Mouse (Mus musculus) granulocyte monocyte progenitor cell, adult 5-6 weeks (primary cell): Measurements from ENCODE around the gene Chaf1a. TPM values are rescaled to one million over a fixed set of nuclear protein-coding genes. Genes with fewer than 3 reads are reported as not detected.

Experiments used
- ATAC-seq: replicated peaks from 2 replicates; pipeline ENCODE4 v1.8.0; 2016; ENCODE audit warnings: mild to moderate bottlenecking, moderate TSS enrichment, inconsistent platforms; ENCODE audit not compliant: poor library complexity, severe bottlenecking
- total RNA-seq, 2 experiments: library from RNA; stranded (forward) in 1 of 2; stranded (reverse) in 1 of 2; fragments of 200-712, 200-1000 nt in 1 of 2; fragments of >200 nt in 1 of 2; fragmentation: Nextera tagmentation in 1 of 2; gene quantifications; 2 replicates each; pipeline ENCODE4 v1.2.3; 2014 to 2017

The Chaf1a gene
- total RNA-seq, 2 experiments from 2014 or later: 36.0 to 39.4 TPM

GRCm38 (mm10) chr17:56110571-56110970 lies 70.3 kb downstream of the Chaf1a start:
- no peak for ATAC-seq

DNA sequence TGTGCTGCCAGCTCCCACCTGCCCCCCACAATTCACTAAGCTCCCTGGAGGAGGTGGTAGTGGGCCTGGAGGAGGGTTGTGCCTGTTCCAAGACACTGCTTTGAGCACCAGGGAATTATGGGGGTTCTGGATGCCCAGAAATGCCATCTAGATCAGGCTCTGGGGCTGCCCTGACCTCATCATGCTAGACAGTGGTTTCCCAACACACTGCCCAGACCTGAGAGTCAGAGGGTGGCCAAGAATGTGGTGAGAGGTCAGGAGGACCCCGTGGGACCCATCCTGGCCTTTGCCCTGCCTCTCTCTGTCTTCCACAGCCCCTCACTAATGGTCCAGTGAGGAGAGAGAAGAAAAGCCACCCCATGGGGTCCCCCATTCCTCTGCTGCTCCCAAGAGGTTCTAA lies 70.8 kb downstream of the Chaf1a start:
- ATAC-seq: no peak

- ATAC-seq: peak; percentile 77
Observed at GRCm38 (mm10) chr17:56111864-56112263, 71.6 kb downstream of the Chaf1a start.

DNA sequence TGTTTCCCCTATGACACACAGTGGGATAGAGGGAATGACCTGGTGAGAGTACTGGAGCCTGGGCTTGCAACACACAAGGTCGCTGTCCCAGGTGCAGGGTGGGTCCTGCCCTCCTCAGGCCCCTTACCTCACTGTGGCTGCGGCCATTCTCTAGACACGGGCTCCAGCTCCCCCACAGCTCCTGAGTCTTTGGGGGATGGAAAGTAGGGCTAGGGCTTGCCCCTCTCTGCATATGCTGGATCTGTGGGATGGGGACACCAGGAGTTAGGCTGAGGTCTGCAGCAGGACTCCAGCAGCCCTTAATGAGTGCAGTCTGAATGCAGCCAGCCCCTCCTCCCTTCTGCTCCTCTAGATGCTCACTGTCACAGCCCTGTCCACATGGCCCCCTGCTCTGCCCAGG lies 72.5 kb downstream of the Chaf1a start:
- no peak for ATAC-seq

DNA sequence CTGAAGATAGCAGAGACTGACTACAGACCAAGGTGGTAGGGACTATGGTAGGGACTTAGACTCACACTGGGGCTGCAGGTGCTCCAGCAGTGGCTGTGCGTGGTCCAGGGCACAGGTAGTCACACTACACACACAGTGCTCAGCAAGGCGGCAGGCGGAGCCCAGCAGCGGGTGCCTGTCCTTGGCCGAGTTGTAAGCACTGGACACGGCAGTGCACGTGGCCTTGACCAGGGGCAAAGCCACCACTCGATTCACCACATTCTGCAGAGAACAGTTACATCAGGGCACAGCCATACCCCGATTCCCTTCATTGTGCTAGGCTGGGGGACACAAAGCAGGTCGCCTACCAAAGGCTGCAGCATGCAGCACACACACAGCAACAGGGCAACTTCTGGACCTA lies 76.0 kb downstream of the Chaf1a start:
- no peak for ATAC-seq

DNA sequence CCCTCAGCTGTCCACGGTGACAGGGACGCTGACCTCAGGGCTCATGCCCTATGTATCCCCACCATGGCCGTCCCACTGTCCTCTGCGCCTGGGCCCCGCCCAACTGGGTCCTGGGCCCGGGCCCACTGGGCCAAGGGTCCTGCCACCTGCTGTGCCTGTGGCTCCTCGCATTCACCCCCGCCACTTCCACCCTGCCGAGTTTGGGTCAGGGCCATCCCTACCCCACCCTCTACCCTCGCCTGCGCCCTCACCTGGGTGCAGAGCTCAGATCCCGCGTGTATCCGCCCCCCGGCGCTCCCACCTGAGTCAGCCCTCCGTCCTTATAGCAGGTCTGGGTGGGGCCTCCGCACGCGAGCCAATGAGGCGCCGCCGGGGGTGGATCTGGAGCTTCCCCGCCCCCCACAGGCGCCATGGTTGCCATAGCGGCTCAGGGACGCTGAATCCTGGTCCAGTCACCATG lies 77.0 kb downstream of the Chaf1a start, which contains the start of gene Plin5:
Plin5 (minus strand) TSS at position 346 of the 460 bp plus-strand sequence.
- ATAC-seq: peak; percentile 62

GRCm38 (mm10) chr17:56119431-56119830 lies 79.2 kb downstream of the Chaf1a start:
- ATAC-seq: 0 out of 2 replicates have a peak, but pooled peaks have one; percentile 4

DNA sequence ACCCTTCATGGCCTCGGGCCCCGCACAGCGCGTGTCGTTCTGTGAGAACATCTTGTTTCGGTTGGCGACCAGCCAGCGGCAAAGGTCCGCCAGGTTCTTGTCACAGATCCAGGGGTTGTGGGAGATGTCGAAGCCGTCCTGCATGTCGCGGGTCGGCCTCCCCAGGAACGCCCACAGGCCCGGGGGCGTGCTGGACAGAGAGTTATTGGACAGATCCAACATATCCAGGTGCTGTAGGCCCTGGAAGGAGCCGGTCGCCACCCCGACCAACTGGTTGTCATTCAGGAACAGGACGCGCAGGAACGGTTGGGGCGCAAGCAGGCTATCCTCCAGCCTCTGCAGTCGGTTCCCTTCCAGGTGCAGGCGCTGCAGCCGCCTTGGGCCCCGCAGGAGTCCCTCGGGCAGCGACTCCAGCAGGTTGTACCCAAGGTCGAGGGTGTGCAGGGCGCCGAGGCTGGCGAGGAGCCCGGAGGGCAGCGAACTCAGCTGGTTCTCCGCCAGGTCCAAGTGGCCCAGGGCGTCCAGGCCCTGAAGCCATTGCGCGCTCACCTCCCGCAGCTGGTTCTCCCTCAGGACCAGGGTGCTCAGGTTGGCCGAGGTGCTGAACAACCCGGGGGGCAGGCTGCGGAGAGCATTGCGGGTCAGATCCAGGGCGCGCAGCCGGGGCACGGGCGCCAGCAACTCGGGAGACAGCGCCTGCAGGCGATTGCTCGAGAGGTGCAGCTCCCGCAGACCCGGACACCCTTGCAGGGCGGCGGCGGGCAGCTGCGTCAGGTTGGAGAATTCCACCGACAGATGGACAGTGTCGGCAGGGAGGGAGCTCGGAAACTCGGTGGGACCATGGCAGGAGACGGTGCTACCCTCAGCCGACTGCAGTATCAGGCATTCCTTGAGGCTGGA lies 80.0 kb downstream of the Chaf1a start:
- ATAC-seq: peak; percentile 6

- ATAC-seq: 0 out of 2 replicates have a peak, but pooled peaks have one; percentile 12
Observed at GRCm38 (mm10) chr17:56121826-56122225, 81.6 kb downstream of the Chaf1a start, which contains the start of gene Lrg1. TSS of gene Lrg1 (minus strand) at chr17:56122001.

Other genes with a start within 250 kb of the Chaf1a start
- gene Zfp119a, start 161.5 kb upstream of the Chaf1a start, total RNA-seq (2014; fragmentation: Nextera tagmentation): 11.4 and 11.6 TPM in 2 replicates
- 3.5 and 5.8 TPM in 2 replicates for gene Zfp119a, start 161.5 kb upstream of the Chaf1a start, total RNA-seq (2017)
- gene Zfp959, start 148.3 kb upstream of the Chaf1a start, total RNA-seq (2014; fragmentation: Nextera tagmentation): 11.0 and 15.7 TPM in 2 replicates
- 13.2 and 15.8 TPM in 2 replicates for gene Zfp959, start 148.3 kb upstream of the Chaf1a start, total RNA-seq (2017)
- gene Zfp119b, start 90.9 kb upstream of the Chaf1a start, total RNA-seq (2014; fragmentation: Nextera tagmentation): 2.1 and 5.4 TPM in 2 replicates
- 4.8 and 6.8 TPM in 2 replicates for gene Zfp119b, start 90.9 kb upstream of the Chaf1a start, total RNA-seq (2017)
- 16.8 and 36.8 TPM in 2 replicates for gene Ebi3, start 87.8 kb upstream of the Chaf1a start, total RNA-seq (2014; fragmentation: Nextera tagmentation)
- gene Ebi3, start 87.8 kb upstream of the Chaf1a start, total RNA-seq (2017): 10.9 and 12.6 TPM in 2 replicates
- 15.1 and 15.4 TPM in 2 replicates for gene Yju2, start 81.3 kb upstream of the Chaf1a start, total RNA-seq (2014; fragmentation: Nextera tagmentation)
- 17.2 and 30.9 TPM in 2 replicates for gene Yju2, start 81.3 kb upstream of the Chaf1a start, total RNA-seq (2017)
- gene Shd, start 70.0 kb upstream of the Chaf1a start, total RNA-seq (2014; fragmentation: Nextera tagmentation): 1.6 TPM in 1 of 2 replicates, not detected in the other
- gene Shd, start 70.0 kb upstream of the Chaf1a start, total RNA-seq (2017): not detected in 2 replicates
- not detected in 2 replicates for gene Fsd1, start 53.9 kb upstream of the Chaf1a start, total RNA-seq (2014; fragmentation: Nextera tagmentation)
- not detected in 2 replicates for gene Fsd1, start 53.9 kb upstream of the Chaf1a start, total RNA-seq (2017)
- not detected in 2 replicates for gene Stap2, start 34.9 kb upstream of the Chaf1a start, total RNA-seq (2014; fragmentation: Nextera tagmentation)
- gene Stap2, start 34.9 kb upstream of the Chaf1a start, total RNA-seq (2017): 0.36 TPM in 1 of 2 replicates, not detected in the other
- gene Mpnd, start 34.7 kb upstream of the Chaf1a start, total RNA-seq (2014; fragmentation: Nextera tagmentation): 22.0 and 30.8 TPM in 2 replicates
- 45.8 and 62.2 TPM in 2 replicates for gene Mpnd, start 34.7 kb upstream of the Chaf1a start, total RNA-seq (2017)
- 23.8 and 29.4 TPM in 2 replicates for gene Sh3gl1, start 3.8 kb upstream of the Chaf1a start, total RNA-seq (2014; fragmentation: Nextera tagmentation)
- 23.0 and 25.3 TPM in 2 replicates for gene Sh3gl1, start 3.8 kb upstream of the Chaf1a start, total RNA-seq (2017)
- 15.2 and 21.3 TPM in 2 replicates for gene Ubxn6, start 34.6 kb downstream of the Chaf1a start, total RNA-seq (2014; fragmentation: Nextera tagmentation)
- gene Ubxn6, start 34.6 kb downstream of the Chaf1a start, total RNA-seq (2017): 26.1 and 26.7 TPM in 2 replicates
- 70.7 and 83.3 TPM in 2 replicates for gene Hdgfl2, start 39.2 kb downstream of the Chaf1a start, total RNA-seq (2014; fragmentation: Nextera tagmentation)
- gene Hdgfl2, start 39.2 kb downstream of the Chaf1a start, total RNA-seq (2017): 65.1 and 77.6 TPM in 2 replicates
- not detected in 2 replicates for gene Plin4, start 69.4 kb downstream of the Chaf1a start, total RNA-seq (2014; fragmentation: Nextera tagmentation)
- gene Plin4, start 69.4 kb downstream of the Chaf1a start, total RNA-seq (2017): not detected in 2 replicates
- not detected in 2 replicates for gene Plin5, start 77.2 kb downstream of the Chaf1a start, total RNA-seq (2014; fragmentation: Nextera tagmentation)
- gene Plin5, start 77.2 kb downstream of the Chaf1a start, total RNA-seq (2017): 0.09 TPM in 1 of 2 replicates, not detected in the other
- gene Lrg1, start 81.6 kb downstream of the Chaf1a start, total RNA-seq (2014; fragmentation: Nextera tagmentation): 0.45 and 0.96 TPM in 2 replicates
- gene Lrg1, start 81.6 kb downstream of the Chaf1a start, total RNA-seq (2017): 0.69 and 2.6 TPM in 2 replicates
- gene Sema6b, start 99.9 kb downstream of the Chaf1a start, total RNA-seq (2014; fragmentation: Nextera tagmentation): 4.3 and 5.1 TPM in 2 replicates
- 6.0 and 7.7 TPM in 2 replicates for gene Sema6b, start 99.9 kb downstream of the Chaf1a start, total RNA-seq (2017)
- gene Tnfaip8l1, start 122.0 kb downstream of the Chaf1a start, total RNA-seq (2014; fragmentation: Nextera tagmentation): 1.0 and 1.1 TPM in 2 replicates
- 2.0 and 2.7 TPM in 2 replicates for gene Tnfaip8l1, start 122.0 kb downstream of the Chaf1a start, total RNA-seq (2017)
- gene Mydgf, start 143.5 kb downstream of the Chaf1a start, total RNA-seq (2014; fragmentation: Nextera tagmentation): 62.2 and 62.6 TPM in 2 replicates
- 51.1 and 54.4 TPM in 2 replicates for gene Mydgf, start 143.5 kb downstream of the Chaf1a start, total RNA-seq (2017)
- gene Dpp9, start 178.5 kb downstream of the Chaf1a start, total RNA-seq (2014; fragmentation: Nextera tagmentation): 39.7 and 46.0 TPM in 2 replicates
- gene Dpp9, start 178.5 kb downstream of the Chaf1a start, total RNA-seq (2017): 14.0 and 19.6 TPM in 2 replicates
- gene Fem1a, start 216.4 kb downstream of the Chaf1a start, total RNA-seq (2014; fragmentation: Nextera tagmentation): 16.8 and 17.3 TPM in 2 replicates
- gene Fem1a, start 216.4 kb downstream of the Chaf1a start, total RNA-seq (2017): 25.6 and 26.5 TPM in 2 replicates
- gene Ticam1, start 236.3 kb downstream of the Chaf1a start, total RNA-seq (2014; fragmentation: Nextera tagmentation): 8.2 and 14.5 TPM in 2 replicates
- gene Ticam1, start 236.3 kb downstream of the Chaf1a start, total RNA-seq (2017): 2.7 and 6.1 TPM in 2 replicates